Mouse (Mus musculus) embryonic fibroblast, embryonic 13.5 days (primary cell): Measurements from ENCODE around the gene Mras.

ENCODE experiments used
- CTCF ChIP-seq: IDR thresholded peaks from 2 replicates; pipeline ENCODE4 v1.5.1; 2011; ENCODE audit warnings: mild to moderate bottlenecking, control low read depth, low read length, moderate library complexity, borderline replicate concordance; ENCODE audit not compliant: insufficient read depth
- POLR2A ChIP-seq: IDR thresholded peaks from 2 replicates; pipeline ENCODE4 v1.6.1; 2011; ENCODE audit warnings: low read depth, mild to moderate bottlenecking, control low read depth, low read length, moderate library complexity

- TF ChIP-seq CTCF (peak; percentile 47; the same call in 1 of the 2 replicates), POLR2A (no peak)
Measured at GRCm38 (mm10) chr9:99449886-99450647, 12.9 kb upstream of the Mras start.
